Mouse (Mus musculus) urinary bladder, postnatal 4 days (tissue): Measurements from ENCODE around the gene Acox3.

Source experiments
- DNase-seq, 2 experiments: peaks; one replicate each; pipeline ENCODE4 v3.0.0; 2021 to 2022; ENCODE audit warnings: low spot score in 2 of 2

Gene Acox3

GRCm38 (mm10) chr5:35610381-35610780, 27.5 kb downstream of the Acox3 start:
- no peak for DNase-seq

- DNase-seq = no peak
These were observed 28.3 kb downstream of the Acox3 start for GRCm38 (mm10) chr5:35611170-35611569.

- no peak for DNase-seq
These were observed 29.1 kb downstream of the Acox3 start for GRCm38 (mm10) chr5:35611900-35612299.

- no peak for DNase-seq
These were observed 29.9 kb downstream of the Acox3 start for GRCm38 (mm10) chr5:35612722-35613121.

GRCm38 (mm10) chr5:35616943-35617342, 34.1 kb downstream of the Acox3 start:
- no peak for DNase-seq

- DNase-seq = no peak
These were observed 38.3 kb downstream of the Acox3 start for GRCm38 (mm10) chr5:35621114-35621513.

GRCm38 (mm10) chr5:35623831-35624230, 41.0 kb downstream of the Acox3 start:
- DNase-seq = no peak

- peak; percentile 83 to 88 for DNase-seq
These were observed 42.0 kb downstream of the Acox3 start for GRCm38 (mm10) chr5:35624751-35625239.

GRCm38 (mm10) chr5:35626408-35626807, 43.6 kb downstream of the Acox3 start:
- DNase-seq = no peak

- no peak for DNase-seq
These were observed 44.5 kb downstream of the Acox3 start for GRCm38 (mm10) chr5:35627307-35627840.

GRCm38 (mm10) chr5:35628685-35629084, 45.8 kb downstream of the Acox3 start:
- DNase-seq = peak in 1 of 2 experiments; percentile 76

- no peak for DNase-seq
These were observed 46.5 kb downstream of the Acox3 start for GRCm38 (mm10) chr5:35629333-35629732.

- DNase-seq = no peak
These were observed 47.9 kb downstream of the Acox3 start for GRCm38 (mm10) chr5:35630706-35631105.

GRCm38 (mm10) chr5:35631224-35631623, 48.4 kb downstream of the Acox3 start:
- no peak for DNase-seq

GRCm38 (mm10) chr5:35631755-35632154, 48.9 kb downstream of the Acox3 start:
- no peak for DNase-seq

- DNase-seq = no peak
These were observed 50.0 kb downstream of the Acox3 start for GRCm38 (mm10) chr5:35632841-35633240.

GRCm38 (mm10) chr5:35636016-35636415, 53.2 kb downstream of the Acox3 start:
- no peak for DNase-seq

- DNase-seq = peak in 1 of 2 experiments; percentile 67
These were observed 59.2 kb downstream of the Acox3 start for GRCm38 (mm10) chr5:35641961-35642584.

GRCm38 (mm10) chr5:35643401-35644048, 60.7 kb downstream of the Acox3 start:
- DNase-seq = no peak

GRCm38 (mm10) chr5:35644082-35644481, 61.2 kb downstream of the Acox3 start:
- DNase-seq = no peak

- DNase-seq = no peak
These were observed 63.2 kb downstream of the Acox3 start for GRCm38 (mm10) chr5:35645938-35646493.

- DNase-seq = no peak
These were observed 64.1 kb downstream of the Acox3 start for GRCm38 (mm10) chr5:35646927-35647326.

GRCm38 (mm10) chr5:35647562-35647961, 64.7 kb downstream of the Acox3 start:
- no peak for DNase-seq
